Mouse (Mus musculus) induced T-regulatory cell, adult 2 months (primary cell): ENCODE results near the gene Phlpp1.

Experiments
- DNase-seq: peaks from one replicate; pipeline ENCODE4 v3.0.0-alpha.2; 2012; ENCODE audit warnings: low read depth

Phlpp1 gene

GRCm38 (mm10) chr1:106314476-106314875 is 142.9 kb downstream of the Phlpp1 start:
- no peak for DNase-seq

GRCm38 (mm10) chr1:106316641-106317304 is 145.2 kb downstream of the Phlpp1 start:
- peak; percentile 41 for DNase-seq

GRCm38 (mm10) chr1:106318341-106318740 is 146.8 kb downstream of the Phlpp1 start:
- peak; percentile 77 for DNase-seq

- DNase-seq, result peak; percentile 55
Measured at GRCm38 (mm10) chr1:106320583-106320982, 149.0 kb downstream of the Phlpp1 start.

GRCm38 (mm10) chr1:106321432-106322126 is 150.0 kb downstream of the Phlpp1 start:
- DNase-seq, result peak; percentile 81

- no peak for DNase-seq
Measured at GRCm38 (mm10) chr1:106326691-106327090, 155.1 kb downstream of the Phlpp1 start.

- DNase-seq, result no peak
Measured at GRCm38 (mm10) chr1:106342100-106342499, 170.5 kb downstream of the Phlpp1 start.

GRCm38 (mm10) chr1:106345265-106345664 is 173.7 kb downstream of the Phlpp1 start:
- DNase-seq, result peak; percentile 35

- DNase-seq, result no peak
Measured at GRCm38 (mm10) chr1:106346776-106347175, 175.2 kb downstream of the Phlpp1 start.

GRCm38 (mm10) chr1:106349116-106349515 is 177.6 kb downstream of the Phlpp1 start:
- DNase-seq, result no peak

- DNase-seq, result peak; percentile 69
Measured at GRCm38 (mm10) chr1:106351512-106351911, 180.0 kb downstream of the Phlpp1 start.

- peak; percentile 55 for DNase-seq
Measured at GRCm38 (mm10) chr1:106352801-106353511, 181.4 kb downstream of the Phlpp1 start.

- DNase-seq, result no peak
Measured at GRCm38 (mm10) chr1:106353993-106354392, 182.4 kb downstream of the Phlpp1 start.

GRCm38 (mm10) chr1:106359474-106359873 is 187.9 kb downstream of the Phlpp1 start:
- DNase-seq, result no peak

GRCm38 (mm10) chr1:106362841-106363604 is 191.5 kb downstream of the Phlpp1 start:
- no peak for DNase-seq

- no peak for DNase-seq
Measured at GRCm38 (mm10) chr1:106369330-106369729, 197.8 kb downstream of the Phlpp1 start.

GRCm38 (mm10) chr1:106372446-106372845 is 200.9 kb downstream of the Phlpp1 start:
- no peak for DNase-seq

- peak; percentile 59 for DNase-seq
Measured at GRCm38 (mm10) chr1:106373656-106374055, 202.1 kb downstream of the Phlpp1 start.

- DNase-seq, result peak; percentile 55
Measured at GRCm38 (mm10) chr1:106374274-106374673, 202.7 kb downstream of the Phlpp1 start.

GRCm38 (mm10) chr1:106374971-106375370 is 203.4 kb downstream of the Phlpp1 start:
- peak; percentile 80 for DNase-seq

- peak; percentile 65 for DNase-seq
Measured at GRCm38 (mm10) chr1:106376003-106376402, 204.5 kb downstream of the Phlpp1 start.

- DNase-seq, result no peak
Measured at GRCm38 (mm10) chr1:106380465-106380864, 208.9 kb downstream of the Phlpp1 start.
